Mouse (Mus musculus): ENCODE data around the gene Hoxd9. TPM values are rescaled to one million over a fixed set of nuclear protein-coding genes. Genes with fewer than 3 reads are reported as not detected.

Gene Hoxd9
- total and polyA plus RNA-seq, 3 experiments, result not detected

DNA sequence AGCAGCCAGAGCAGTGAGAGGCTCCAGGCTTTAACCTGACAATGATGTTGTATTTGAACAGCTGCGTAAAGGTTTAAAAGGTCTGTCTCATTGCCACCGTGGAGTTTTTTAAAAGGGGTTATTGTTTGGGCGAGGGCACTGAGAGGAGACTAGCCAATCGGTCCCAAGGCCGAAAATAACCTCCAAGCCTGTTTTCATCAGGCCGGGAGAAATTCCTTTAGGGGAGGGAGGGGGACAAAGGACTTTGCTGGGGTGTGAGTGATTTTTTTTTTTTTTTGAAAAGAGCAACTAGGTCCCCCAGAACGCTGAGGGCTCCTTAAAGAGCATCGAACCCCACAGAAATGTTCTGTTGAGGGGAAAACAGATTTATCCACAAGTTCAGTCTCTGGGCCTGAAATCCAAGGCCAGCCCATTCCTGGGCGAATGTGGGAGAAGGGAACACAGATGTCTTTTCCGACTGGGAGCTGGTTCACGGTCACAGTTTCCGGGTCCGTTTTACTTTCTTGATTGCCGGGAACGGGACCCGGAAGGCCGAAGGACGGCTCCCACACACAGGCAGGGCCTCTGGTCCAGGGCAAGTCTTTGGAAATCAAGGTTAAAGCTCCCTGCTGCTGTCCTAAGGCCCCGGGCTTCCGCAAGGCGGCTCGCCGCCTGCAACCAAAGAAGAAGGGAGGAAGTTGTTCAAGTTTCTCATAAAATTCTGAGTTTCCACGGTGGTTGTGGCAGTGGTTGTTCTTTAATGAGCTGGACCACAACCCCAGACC is 7.8 kb upstream of the Hoxd9 start:
- H3K9ac ChIP-seq (ENCODE audit: control insufficient read depth, low read depth, low read length, poor library complexity, severe bottlenecking), result no peak overlapping the region
- H3K4me3 ChIP-seq (ENCODE audit: control insufficient read depth in 1 of 2, insufficient read depth in 1 of 2, low read depth in 2 of 2, low read length in 2 of 2), result no peak overlapping the region
- H3K9me3 ChIP-seq (replicated peaks; ENCODE audit: insufficient read depth, low read length), result no peaks in the 10 kb centered on the region
- no peak overlapping the region for H3K27ac ChIP-seq (ENCODE audit: control insufficient read depth, low read depth, low read length)
- no peak for DNase-seq (ENCODE audit: low read depth, low spot score)
- no peaks in the 10 kb centered on the region for H3K36me3 ChIP-seq (ENCODE audit: control insufficient read depth in 1 of 2, insufficient read depth in 2 of 2, low read length in 2 of 2)
- no peaks in the 10 kb centered on the region for H3K4me1 ChIP-seq (ENCODE audit: control insufficient read depth in 1 of 2, insufficient read depth in 2 of 2, low read length in 2 of 2)
- TF ChIP-seq MEF2A (IDR thresholded peaks at IDR 0.05; ENCODE audit: extremely low read depth, insufficient replicate concordance, low read depth, low read length, poor library complexity, severe bottlenecking), result no peak
- no peak for TF ChIP-seq ZMIZ1 (IDR thresholded peaks at IDR 0.05; ENCODE audit: low read depth, low read length)
- TF ChIP-seq ETS1 (IDR thresholded peaks at IDR 0.05; ENCODE audit: low read depth, low read length), result no peak
- TF ChIP-seq UBTF (IDR thresholded peaks at IDR 0.05; ENCODE audit: borderline replicate concordance, insufficient read depth, low read depth, low read length), result no peak
- no peaks in the 10 kb centered on the region; a peak in 1 of 4 replicates for H3K27me3 ChIP-seq (ENCODE audit: control insufficient read depth in 1 of 2, insufficient read depth in 2 of 2, low read length in 2 of 2)
- H3K79me2 ChIP-seq (ENCODE audit: control insufficient read depth, insufficient read depth, low read length, poor library complexity), result no peaks in the 10 kb centered on the region

DNA sequence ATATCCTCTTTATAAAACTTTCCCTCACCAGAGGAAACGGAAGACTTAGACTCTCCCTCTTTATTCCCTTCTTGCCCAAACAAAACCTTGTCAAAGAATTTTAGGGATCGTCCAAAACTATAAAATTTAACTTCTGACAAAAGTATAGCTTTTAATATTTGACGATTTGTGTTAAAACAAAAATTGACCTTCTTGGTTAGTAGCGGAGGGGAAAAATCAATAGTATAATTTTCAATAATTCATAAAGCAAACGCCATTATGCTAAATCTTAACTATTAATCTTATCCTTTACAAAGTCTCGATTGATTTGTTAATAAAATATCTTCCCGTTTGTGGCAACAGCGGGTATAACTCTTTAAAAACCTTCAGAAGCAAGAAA is 7.2 kb upstream of the Hoxd9 start:
- Histone ChIP-seq H3K27me3 (ENCODE audit: control insufficient read depth in 1 of 2, insufficient read depth in 2 of 2, low read length in 2 of 2) (no peaks in the 10 kb centered on the region; a peak in 1 of 4 replicates), H3K79me2 (ENCODE audit: control insufficient read depth, insufficient read depth, low read length, poor library complexity) (no peaks in the 10 kb centered on the region)
- TF ChIP-seq KAT2A (conservative IDR thresholded peaks at IDR 0.05; ENCODE audit: low read depth, low read length) (no peak), NELFE (IDR thresholded peaks at IDR 0.05; ENCODE audit: low read depth, low read length) (no peak), MAX (IDR thresholded peaks at IDR 0.05; ENCODE audit: low read length) (no peak), UBTF (IDR thresholded peaks at IDR 0.05; ENCODE audit: borderline replicate concordance, insufficient read depth, low read depth, low read length) (no peak), MAZ (IDR thresholded peaks at IDR 0.05; ENCODE audit: low read depth, low read length) (no peak), ZMIZ1 (IDR thresholded peaks at IDR 0.05; ENCODE audit: low read depth, low read length) (no peak)

DNA sequence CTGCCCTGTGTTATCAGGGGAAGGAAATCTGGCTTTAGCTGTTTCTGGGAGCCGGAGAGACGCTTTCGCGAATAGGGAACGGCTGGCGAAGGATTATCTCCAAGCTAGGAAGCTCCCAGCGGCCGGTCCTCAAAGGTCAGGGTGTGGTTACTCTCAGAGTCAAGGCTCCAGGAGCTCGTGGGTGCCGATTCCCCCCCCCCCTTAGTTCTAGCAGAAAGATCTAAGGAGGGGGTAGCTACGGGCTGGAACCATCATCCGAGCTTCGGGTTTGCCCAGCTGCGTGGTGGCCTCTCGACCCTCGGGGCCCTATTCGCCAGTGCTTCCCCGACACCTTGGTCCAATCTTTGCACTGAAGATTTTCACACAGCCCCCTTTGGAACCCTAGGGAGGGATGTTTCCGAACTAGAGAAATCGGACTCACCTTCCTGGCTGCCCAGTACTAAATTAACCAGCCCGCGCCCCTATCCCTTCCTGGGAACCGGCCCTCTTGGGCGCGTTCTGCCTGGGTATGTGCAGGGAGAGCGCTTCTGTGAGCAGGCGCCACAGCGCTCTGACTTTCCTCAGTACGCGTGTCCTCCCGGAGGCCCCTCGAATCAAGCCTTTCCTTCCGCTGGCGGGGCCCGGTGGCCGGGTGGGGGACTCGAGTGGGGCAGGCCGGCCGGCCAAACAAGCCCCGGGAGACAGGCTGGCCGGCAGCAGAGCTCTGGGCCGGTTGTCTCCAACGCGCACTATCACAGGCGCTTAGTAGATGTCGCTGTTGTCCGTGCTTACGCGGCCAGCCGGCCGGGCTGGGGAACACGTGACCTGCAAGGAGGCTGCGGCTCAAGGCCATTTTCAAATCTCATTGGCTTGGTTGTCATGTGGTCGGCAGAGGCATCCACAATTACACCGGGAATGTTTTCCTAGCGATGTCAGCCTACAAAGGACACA is 6.2 kb upstream of the Hoxd9 start, which contains the start of gene Hoxd10:
Hoxd10 (plus strand) TSS at position 903 of the 930 bp plus-strand sequence.
- Histone ChIP-seq H3K27ac (ENCODE audit: control insufficient read depth, low read depth, low read length) (no peak within 1 kb of the TSS), H3K79me2 (ENCODE audit: control insufficient read depth, insufficient read depth, low read length, poor library complexity) (no peaks in the 10 kb centered on the region), H3K36me3 (ENCODE audit: control insufficient read depth in 1 of 2, insufficient read depth in 2 of 2, low read length in 2 of 2) (no peaks in the 10 kb centered on the region), H3K9me3 (replicated peaks; ENCODE audit: insufficient read depth, low read length) (no peaks in the 10 kb centered on the region), H3K9ac (ENCODE audit: control insufficient read depth, low read depth, low read length, poor library complexity, severe bottlenecking) (no peak within 1 kb of the TSS), H3K27me3 (ENCODE audit: control insufficient read depth in 1 of 2, insufficient read depth in 2 of 2, low read length in 2 of 2) (no peaks in the 10 kb centered on the region; a peak in 1 of 4 replicates), H3K4me3 (ENCODE audit: control insufficient read depth in 1 of 2, insufficient read depth in 1 of 2, low read depth in 2 of 2, low read length in 2 of 2) (no peak within 1 kb of the TSS), H3K4me1 (ENCODE audit: control insufficient read depth in 1 of 2, insufficient read depth in 2 of 2, low read length in 2 of 2) (no peaks in the 10 kb centered on the region)
- no peak for DNase-seq (ENCODE audit: low read depth, low spot score)
- TF ChIP-seq MAX (IDR thresholded peaks at IDR 0.05; ENCODE audit: low read length), result no peak
- TF ChIP-seq RAD21 (IDR thresholded peaks at IDR 0.05; ENCODE audit: low read depth, low read length), result no peak
- no peak for TF ChIP-seq BHLHE40 (IDR thresholded peaks at IDR 0.05; ENCODE audit: borderline replicate concordance, low read depth, low read length)
- no peak for TF ChIP-seq HCFC1 (IDR thresholded peaks at IDR 0.05; ENCODE audit: low read depth, low read length)
- no peak for TF ChIP-seq MAFK (IDR thresholded peaks at IDR 0.05; ENCODE audit: borderline replicate concordance, low read depth, low read length)
- TF ChIP-seq E2F4 (IDR thresholded peaks at IDR 0.05; ENCODE audit: borderline replicate concordance, low read depth, low read length), result no peak
- TF ChIP-seq JUND (IDR thresholded peaks at IDR 0.05; ENCODE audit: low read depth, low read length), result no peak
- TF ChIP-seq ZC3H11A (IDR thresholded peaks at IDR 0.05; ENCODE audit: low read depth, low read length), result no peak
- no peak for TF ChIP-seq SIN3A (IDR thresholded peaks at IDR 0.05; ENCODE audit: low read length)
- TF ChIP-seq NRF1 (IDR thresholded peaks at IDR 0.05; ENCODE audit: insufficient read depth, low read depth, low read length, poor library complexity, severe bottlenecking), result no peak
- no peak for TF ChIP-seq ZMIZ1 (IDR thresholded peaks at IDR 0.05; ENCODE audit: low read depth, low read length)
- no peak for TF ChIP-seq GABPA (IDR thresholded peaks at IDR 0.05; ENCODE audit: low read depth, low read length)
- TF ChIP-seq TBP (IDR thresholded peaks at IDR 0.05; ENCODE audit: low read depth, low read length), result no peak
- no peak for TF ChIP-seq CTCF (IDR thresholded peaks at IDR 0.05 in 2 of 3, conservative IDR thresholded peaks at IDR 0.05 in 1 of 3; ENCODE audit: control insufficient read depth in 1 of 3, insufficient read depth in 1 of 3, low read depth in 2 of 3, low read length in 3 of 3, poor library complexity in 1 of 3, severe bottlenecking in 1 of 3)
- no peak for TF ChIP-seq POLR2A (IDR thresholded peaks at IDR 0.05; ENCODE audit: control insufficient read depth in 1 of 2, insufficient read depth in 1 of 2, low read depth in 1 of 2, low read length in 2 of 2, poor library complexity in 1 of 2)
- no peak for TF ChIP-seq MEF2A (IDR thresholded peaks at IDR 0.05; ENCODE audit: extremely low read depth, insufficient replicate concordance, low read depth, low read length, poor library complexity, severe bottlenecking)
- no peak for TF ChIP-seq CHD2 (IDR thresholded peaks at IDR 0.05; ENCODE audit: low read length)

More for the DNA sequence above, 7.2 kb upstream of the Hoxd9 start:
- Histone ChIP-seq H3K4me1 (ENCODE audit: control insufficient read depth in 1 of 2, insufficient read depth in 2 of 2, low read length in 2 of 2) (no peaks in the 10 kb centered on the region), H3K27ac (ENCODE audit: control insufficient read depth, low read depth, low read length) (no peak overlapping the region), H3K9me3 (replicated peaks; ENCODE audit: insufficient read depth, low read length) (no peaks in the 10 kb centered on the region), H3K9ac (ENCODE audit: control insufficient read depth, low read depth, low read length, poor library complexity, severe bottlenecking) (no peak overlapping the region), H3K36me3 (ENCODE audit: control insufficient read depth in 1 of 2, insufficient read depth in 2 of 2, low read length in 2 of 2) (no peaks in the 10 kb centered on the region), H3K4me3 (ENCODE audit: control insufficient read depth in 1 of 2, insufficient read depth in 1 of 2, low read depth in 2 of 2, low read length in 2 of 2) (no peak overlapping the region)
- no peak for DNase-seq (ENCODE audit: low read depth, low spot score)
